Mouse (Mus musculus) retina, adult 2 months (tissue): ENCODE results near the gene Otud1.

Experiments used
- DNase-seq: peaks from one replicate; pipeline ENCODE4 v3.0.0-alpha.2; 2012; ENCODE audit warnings: low read depth, low spot score

Otud1 gene

DNA sequence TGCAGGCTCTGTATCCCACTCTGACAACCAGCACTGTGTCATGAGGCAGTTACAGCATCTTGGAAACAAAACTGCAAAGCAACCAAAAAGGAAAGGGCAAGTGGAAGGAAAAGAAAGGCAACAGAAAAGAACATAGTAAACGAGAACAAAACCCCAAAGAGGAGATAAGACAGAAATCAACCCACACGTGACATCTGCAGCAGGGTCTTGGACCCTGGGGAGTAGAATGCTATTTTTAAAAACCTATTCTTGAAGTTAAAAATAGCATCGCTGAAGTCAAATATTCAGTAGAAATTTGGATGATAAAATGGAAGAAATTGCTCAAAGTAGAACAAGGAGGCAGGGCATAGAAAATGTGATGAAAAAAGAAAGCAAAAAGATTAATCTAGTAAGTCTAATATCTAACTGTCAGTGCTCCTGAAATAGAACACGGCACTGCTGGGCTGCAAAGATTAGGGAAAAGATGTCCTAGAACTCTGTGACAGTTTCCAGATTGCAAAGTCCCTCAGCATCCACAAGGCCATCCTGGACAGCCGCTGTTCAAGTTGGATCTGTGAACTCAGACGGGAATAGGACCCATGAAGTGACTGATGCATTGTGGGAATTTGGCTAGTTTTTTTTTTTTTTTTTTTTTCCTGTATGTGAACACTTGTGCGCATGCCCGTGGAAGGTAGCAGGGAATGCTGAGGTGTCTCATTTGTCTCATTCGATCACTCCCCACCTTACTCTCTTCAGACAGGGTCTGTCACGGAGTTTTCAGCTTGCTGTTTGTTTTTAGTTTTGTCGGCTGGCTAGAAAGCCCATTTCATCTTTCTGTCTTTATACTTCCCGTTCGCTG, 13.5 kb downstream of the Otud1 start:
- DNase-seq = no peak

DNA sequence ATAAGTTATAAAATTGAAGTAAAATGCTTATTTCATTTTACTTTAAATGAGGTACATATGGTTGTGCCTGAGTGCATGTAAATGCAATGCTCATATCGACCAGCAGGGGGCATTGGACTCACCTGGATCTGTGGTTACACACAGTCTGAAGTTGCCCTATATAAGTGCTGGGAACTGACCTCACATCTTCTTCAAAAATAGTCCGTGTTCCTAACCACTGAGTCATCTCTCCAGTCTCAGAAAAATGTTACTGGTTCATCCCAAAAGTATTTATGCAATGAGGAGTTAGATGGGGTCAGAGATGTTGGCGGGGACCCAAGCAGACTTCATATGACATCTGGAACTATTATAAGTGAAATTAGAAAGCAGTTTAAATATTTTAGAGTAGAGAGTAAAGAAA, 25.4 kb downstream of the Otud1 start:
- no peak for DNase-seq

DNA sequence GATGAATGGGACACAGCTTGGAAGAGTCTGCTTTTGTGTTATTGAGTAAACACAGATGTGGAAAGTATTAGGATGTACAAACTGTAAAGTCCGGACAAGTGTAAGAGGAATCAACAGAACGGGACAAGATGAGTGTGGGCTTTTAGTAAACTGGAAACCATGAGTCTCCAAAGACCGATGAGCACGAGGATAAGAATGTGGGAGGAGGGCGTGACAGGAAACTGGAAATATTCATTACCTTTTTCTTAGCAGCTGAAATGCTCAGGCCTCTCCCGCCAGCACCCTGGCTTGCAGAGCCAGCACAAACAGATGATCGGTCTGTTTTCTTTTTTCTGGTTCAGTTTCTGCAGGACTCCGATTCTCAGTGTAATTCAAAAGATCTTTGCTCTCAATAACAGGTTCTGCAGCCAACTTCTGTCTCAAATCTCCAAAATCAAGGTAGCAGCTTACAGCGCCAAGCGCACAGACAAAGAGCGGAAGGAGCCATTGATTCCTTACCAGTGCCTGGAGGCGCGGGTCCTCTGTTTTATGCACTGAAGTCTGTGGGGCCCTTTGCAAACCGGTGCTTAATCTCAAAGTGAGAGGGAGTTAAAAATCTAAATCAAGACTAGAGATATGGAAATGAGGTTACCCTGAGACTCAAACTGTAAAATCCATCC, 28.1 kb downstream of the Otud1 start:
- DNase-seq = no peak

DNA sequence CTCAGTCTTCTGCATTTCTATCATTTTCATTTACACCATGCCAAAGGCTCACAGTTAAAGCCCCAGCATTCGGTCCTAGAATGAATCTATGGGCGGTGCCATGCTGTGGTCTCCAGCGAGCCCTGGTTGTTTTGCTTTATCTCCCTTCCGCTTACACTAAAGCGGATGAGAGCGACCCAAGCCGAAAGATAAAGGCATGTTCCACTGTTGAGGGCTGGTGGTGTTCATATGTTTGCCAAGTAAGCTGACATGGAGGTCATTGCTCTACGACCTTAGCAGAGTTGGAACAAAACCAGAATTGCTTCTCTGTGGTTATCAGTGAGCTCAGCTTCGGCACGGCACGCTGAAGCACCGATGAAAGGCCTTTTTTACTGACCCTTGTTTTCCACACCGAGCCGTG, 32.5 kb downstream of the Otud1 start:
- no peak for DNase-seq

DNA sequence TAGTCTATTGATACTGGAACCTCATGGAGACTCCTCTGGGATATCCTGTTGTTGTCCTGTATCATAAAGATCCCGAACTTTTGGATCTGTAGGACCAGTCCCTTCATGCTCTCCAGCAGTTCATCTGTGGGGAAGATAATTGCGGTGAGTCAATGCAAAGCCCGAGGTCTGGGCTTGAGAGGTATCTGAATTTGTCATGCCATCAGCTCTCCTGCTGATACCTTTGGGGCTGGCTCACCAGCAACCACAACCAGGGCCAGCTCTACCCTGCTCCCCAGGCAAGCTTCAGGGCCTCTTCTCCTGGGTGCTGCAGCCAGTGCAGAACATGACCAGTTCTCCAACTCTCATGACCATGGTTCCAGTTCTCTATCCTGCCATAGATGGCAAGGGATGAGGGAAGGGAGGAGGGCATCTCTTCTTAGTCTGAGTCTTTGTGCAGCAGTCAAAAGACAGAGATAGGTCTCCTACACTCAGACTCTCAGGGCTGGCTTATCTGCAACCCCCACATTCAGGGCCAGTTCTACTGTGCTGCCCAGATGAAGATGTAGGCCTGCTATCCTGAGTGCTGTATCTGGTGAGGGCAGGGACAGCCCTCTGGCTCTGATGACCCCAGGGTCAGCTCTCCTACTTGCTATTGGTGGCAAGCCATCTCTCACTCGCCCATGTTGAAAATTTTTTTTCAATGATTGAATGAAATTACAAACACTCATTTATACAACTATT, 42.2 kb downstream of the Otud1 start:
- DNase-seq = no peak

DNA sequence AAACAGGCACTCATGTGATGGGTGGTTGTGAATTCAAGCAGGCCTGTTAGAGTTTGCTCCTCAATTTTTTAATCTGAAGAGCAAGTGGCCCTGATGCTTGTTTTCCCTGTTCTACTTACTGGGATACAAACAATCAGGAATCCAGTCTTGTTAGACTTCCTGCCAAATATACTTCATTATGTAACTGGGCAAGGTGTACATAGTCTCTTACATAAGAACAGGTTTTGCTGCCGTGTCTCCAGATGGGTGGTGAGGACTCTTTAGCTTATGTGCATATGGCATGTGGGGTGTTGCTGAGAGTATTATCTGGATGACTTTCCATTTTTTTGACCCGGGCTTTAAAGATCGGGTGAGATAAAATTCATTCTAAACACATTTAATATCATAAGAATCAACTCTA, 43.8 kb downstream of the Otud1 start:
- no peak for DNase-seq

DNA sequence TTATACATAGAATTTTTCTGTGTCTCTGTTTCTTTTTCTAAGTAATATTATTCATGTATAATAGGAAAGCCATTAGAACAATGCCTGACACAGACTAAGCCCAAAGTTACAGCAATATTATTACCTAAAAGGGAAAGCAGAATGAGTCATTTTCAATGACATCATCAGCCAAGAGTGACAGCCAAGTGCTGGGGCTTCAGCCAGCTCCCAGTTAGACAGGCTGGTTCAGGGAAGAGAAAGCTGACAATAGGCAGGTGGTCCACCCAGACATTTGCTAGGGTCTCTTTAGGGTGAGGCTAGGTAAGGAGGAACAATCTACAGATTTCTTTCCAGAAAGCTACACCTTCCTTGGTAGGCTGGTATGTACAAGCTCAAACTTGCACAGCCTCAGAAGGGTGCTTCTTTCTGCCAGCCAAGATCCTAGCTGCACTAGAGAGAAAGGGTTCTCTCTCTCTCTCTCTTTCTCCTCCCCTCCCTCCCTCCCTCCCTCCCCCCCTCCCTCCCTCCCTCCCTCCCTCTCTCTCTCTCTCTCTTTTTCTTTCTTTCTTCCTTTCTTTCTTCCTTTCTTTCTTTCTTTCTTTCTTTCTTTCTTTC, 45.6 kb downstream of the Otud1 start:
- DNase-seq = no peak

DNA sequence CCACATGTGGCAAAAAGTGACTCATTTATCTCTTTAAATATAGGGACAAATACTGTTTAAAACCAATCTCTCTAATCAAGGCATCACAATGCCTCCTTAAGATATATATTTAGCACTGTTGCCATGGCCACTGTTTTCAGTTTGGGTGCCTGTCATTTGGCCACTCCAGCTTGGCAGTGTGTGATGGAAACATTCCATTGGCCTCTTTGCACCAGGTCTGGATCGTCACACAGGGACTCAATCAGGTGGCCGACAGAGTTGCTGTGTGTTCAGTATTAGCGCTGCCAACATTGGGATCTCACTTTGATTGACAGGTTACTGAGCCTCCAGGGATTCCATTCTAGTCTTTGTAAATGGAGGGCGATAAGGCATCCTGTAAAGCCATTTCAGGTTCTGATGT, 46.1 kb downstream of the Otud1 start:
- DNase-seq = no peak

DNA sequence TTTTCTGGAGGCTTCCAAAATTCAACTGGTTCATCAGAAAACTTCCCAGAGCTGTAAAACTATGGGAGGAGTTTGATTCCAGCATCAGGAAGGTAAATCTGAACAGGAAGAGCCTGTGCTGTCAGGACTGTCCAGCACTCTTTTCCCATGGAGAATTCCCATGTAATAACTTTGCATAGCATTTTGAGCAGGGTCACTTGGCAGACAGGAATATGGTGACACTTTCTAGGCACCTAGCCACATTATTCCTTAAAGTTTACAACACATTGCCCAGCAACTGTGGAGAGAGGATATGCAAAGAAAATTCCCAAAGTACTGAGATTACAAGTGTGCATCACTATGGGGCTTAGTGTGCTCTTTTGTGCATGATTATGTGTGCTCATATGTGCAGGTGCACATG, 46.7 kb downstream of the Otud1 start:
- DNase-seq = no peak

DNA sequence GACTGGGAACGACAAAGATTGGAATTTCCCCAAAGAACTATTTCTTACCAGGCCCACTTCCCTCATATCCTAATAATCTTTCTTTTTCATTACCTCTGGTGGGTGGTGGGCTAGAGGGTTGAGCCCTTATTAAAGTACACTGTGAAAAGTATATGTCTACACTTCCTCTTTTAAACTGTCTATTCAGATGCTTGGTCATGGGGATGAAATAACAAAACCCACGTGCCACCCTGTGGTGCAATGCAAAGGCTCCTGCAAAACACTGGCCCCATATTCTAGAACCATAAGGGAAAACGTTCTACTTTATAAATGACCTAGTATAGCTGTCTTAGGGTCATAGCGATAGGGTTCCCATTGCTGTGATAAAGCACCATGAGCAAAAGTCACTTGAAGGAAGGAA, 49.3 kb downstream of the Otud1 start:
- no peak for DNase-seq
